Mouse (Mus musculus): Measurements from ENCODE around the gene Tmprss11f. TPM values are rescaled to one million over a fixed set of nuclear protein-coding genes. Genes with fewer than 3 reads are reported as not detected.
"Not testable (repeated sequence)": the region's sequence is repeated elsewhere in the genome, so short reads cannot be mapped to it uniquely, and the experiment has no call there.

Gene Tmprss11f
- not detected in 2 replicates for total RNA-seq (2015)
- not detected in 2 replicates for total RNA-seq (2017)

- no peak for ATAC-seq (ENCODE audit: poor library complexity, severe bottlenecking)
Observed at GRCm38 (mm10) chr5:86632324-86632723, at the start of gene Tmprss11f. TSS of gene Tmprss11f (minus strand) at chr5:86632424.

- ATAC-seq (ENCODE audit: poor library complexity, severe bottlenecking) = no peak
Observed at GRCm38 (mm10) chr5:86676262-86676661, 44.0 kb upstream of the Tmprss11f start, which contains the start of gene Tmprss11b. TSS of gene Tmprss11b (minus strand) at chr5:86676362.

DNA sequence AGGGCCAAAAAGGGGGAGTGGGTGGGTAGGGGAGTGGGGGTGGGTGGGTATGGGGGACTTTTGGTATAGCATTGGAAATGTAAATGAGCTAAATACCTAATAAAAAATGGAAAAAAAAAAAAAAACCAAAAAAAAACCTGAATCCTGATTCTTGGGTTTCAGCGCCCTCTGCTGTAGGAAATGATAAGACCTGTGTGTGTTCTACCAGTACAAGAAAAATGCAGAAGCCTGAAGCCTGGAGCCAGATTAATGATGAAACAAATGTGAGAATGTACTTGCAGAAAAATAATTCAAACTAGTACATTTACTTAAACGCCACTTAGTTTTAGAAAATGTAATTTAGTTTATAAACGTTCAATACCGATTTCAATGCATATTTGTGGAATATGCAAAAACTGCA lies 17.0 kb upstream of the Tmprss11f start:
- ATAC-seq (ENCODE audit: poor library complexity, severe bottlenecking) = not testable (repeated sequence)

DNA sequence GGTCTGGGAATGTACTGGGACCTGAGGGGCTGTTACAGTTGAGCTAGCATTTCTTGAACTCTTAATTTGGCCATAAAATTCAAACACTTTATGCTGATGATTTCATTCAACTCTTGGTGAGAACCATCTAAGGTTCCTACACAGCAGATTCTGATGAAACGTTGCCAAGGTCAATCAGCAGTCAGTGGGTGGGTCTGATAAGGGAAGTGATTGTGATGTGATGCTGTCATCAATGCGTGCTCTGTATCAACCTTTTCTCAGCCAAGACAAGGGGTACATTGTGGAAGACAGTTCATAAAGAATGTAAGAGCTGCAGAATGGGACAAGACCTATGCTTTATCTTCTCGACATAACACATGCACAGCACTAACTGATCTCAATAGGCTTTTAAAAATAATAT lies 8.6 kb upstream of the Tmprss11f start:
- ATAC-seq (ENCODE audit: poor library complexity, severe bottlenecking) = no peak

GRCm38 (mm10) chr5:86630700-86631099 lies 1.5 kb downstream of the Tmprss11f start:
- ATAC-seq (ENCODE audit: poor library complexity, severe bottlenecking) = no peak

DNA sequence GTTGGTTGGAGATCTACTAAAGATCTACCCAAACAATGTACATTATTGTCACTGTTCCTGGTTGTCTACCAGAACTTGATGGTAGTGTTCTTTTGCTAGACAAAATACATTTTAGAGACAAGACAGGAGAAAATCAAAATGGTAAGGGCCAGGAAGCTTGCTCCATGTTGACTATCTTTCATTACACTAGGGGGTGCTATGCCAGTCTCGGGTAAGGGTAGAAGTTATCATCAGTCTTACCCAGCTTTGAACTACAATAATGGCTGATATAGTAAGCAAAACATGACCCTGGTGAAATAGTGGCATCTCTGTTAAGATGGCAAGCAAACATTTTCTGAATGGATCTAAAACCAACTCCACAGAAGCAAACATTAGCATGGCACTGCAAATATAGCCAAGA lies 10.4 kb downstream of the Tmprss11f start:
- no peak for ATAC-seq (ENCODE audit: poor library complexity, severe bottlenecking)

DNA sequence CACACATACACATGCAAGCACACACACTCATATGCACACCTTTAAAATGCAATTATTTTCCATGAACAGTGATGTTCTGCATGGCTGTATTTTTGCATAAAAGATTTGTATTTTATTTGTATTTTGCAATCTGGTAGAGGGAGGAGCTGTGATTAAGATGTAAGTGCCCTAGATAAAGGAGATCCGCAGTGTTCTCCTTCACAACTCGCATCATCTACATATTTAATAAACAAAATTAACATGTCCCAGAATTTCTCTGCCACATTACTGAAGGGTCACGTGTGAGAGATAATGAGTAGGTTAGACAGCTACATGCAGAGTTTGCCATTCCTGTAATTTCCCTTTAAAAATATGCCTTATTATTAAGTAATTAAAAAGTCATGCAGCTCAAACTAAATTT lies 46.3 kb downstream of the Tmprss11f start:
- no peak for ATAC-seq (ENCODE audit: poor library complexity, severe bottlenecking)

- ATAC-seq (ENCODE audit: poor library complexity, severe bottlenecking) = no peak
Observed at GRCm38 (mm10) chr5:86582618-86583017, 49.6 kb downstream of the Tmprss11f start.

- ATAC-seq (ENCODE audit: poor library complexity, severe bottlenecking) = no peak
Observed at GRCm38 (mm10) chr5:86581998-86582397, 50.2 kb downstream of the Tmprss11f start.

DNA sequence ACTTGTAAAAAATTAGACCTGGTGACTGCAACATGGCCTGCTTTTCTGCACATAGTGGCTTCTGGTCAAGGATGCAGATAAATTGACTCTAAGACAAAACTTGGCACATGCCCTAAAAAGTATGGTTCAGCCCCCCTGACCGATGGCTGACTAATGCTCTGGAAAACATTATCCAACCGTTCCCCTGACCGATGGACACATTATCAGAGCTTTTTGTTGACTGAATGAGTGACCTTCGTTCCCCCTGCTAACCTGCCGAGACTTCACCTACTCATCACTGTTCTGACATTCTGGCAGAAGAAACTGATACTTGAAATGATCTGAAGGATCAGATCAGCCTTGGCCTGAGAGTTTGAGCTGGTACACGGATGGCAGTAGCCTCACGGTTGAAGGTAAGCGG lies 53.5 kb downstream of the Tmprss11f start:
- not testable (repeated sequence) for ATAC-seq (ENCODE audit: poor library complexity, severe bottlenecking)

DNA sequence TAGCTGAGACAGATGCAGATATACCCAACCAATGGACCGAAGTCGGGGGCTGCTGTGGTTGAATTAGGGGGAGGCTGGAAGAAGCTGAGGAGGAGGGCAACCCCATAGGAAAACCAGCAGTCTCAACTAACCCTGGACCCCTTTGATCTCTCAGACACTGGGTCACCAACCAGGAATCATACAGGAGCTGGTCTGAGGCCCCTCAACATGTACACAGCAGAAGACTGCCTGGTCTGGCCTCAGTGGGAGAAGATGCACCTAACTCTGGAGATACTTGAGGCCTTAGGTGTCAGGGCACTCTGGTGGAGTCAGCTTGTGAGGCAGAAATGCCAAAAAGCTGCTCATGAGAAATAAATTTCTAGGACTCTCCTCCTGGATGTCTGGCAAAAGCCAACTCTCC lies 85.5 kb downstream of the Tmprss11f start:
- ATAC-seq (ENCODE audit: poor library complexity, severe bottlenecking) = no peak

GRCm38 (mm10) chr5:86540601-86541000 lies 91.6 kb downstream of the Tmprss11f start:
- ATAC-seq (ENCODE audit: poor library complexity, severe bottlenecking) = no peak

- ATAC-seq (ENCODE audit: poor library complexity, severe bottlenecking) = no peak
Observed at GRCm38 (mm10) chr5:86528725-86529124, 103.5 kb downstream of the Tmprss11f start.

DNA sequence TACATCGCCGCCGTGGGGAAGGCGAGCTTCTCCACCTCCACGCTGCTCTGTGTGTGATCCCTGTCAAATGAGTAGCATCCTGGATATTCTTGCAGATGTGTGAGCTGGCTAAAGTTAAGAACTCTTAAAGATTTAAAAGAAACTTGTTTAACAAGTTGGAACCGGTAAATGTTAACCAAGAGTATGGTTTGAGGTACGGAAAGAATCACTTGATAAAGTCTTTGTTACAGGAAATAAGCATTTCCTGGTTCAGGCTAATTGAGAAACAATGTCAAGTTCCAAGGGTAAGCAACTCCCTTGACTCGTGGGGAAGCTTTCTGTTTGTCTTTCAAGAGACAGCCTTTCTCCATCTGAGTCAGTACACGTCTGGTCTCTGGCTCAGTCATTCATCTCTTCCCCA lies 113.7 kb downstream of the Tmprss11f start, which contains the start of gene Tmprss11g:
Gene Tmprss11g, minus strand, starts transcription at position 101 of the 400 bp plus-strand sequence.
- no peak for ATAC-seq (ENCODE audit: poor library complexity, severe bottlenecking)

GRCm38 (mm10) chr5:86511538-86511937 lies 120.7 kb downstream of the Tmprss11f start:
- ATAC-seq (ENCODE audit: poor library complexity, severe bottlenecking) = no peak

GRCm38 (mm10) chr5:86493453-86493852 lies 138.8 kb downstream of the Tmprss11f start:
- ATAC-seq (ENCODE audit: poor library complexity, severe bottlenecking) = no peak

GRCm38 (mm10) chr5:86482562-86482961 lies 149.7 kb downstream of the Tmprss11f start:
- no peak for ATAC-seq (ENCODE audit: poor library complexity, severe bottlenecking)

- no peak for ATAC-seq (ENCODE audit: poor library complexity, severe bottlenecking)
Observed at GRCm38 (mm10) chr5:86482031-86482430, 150.2 kb downstream of the Tmprss11f start.

DNA sequence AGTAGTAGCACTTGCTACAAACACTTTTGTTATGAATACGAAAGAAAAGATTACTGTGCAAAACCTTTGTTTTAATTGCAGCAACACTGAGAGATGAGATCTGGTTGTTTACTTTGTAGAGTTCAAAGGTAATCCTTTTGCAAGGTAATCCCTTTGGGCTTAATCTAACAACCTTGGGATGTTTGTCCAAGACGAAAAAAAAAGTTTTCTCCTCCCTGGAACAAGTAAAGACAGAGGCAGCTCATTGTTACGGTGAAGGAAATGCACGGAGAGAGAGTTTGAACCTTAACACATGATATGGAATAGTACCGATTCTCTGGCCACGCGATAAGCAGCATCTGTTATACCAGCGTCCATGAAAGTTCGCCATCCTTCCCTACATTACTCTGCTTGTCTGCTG lies 158.4 kb downstream of the Tmprss11f start:
- no peak for ATAC-seq (ENCODE audit: poor library complexity, severe bottlenecking)

All from megakaryocyte, adult 5-6 weeks (primary cell).